Mouse (Mus musculus) E14TG2a.4 (cell line): ENCODE results near the gene Ndufa7.

Experiments used
- CTCF ChIP-seq: conservative IDR thresholded peaks from 2 replicates; pipeline ENCODE4 v1.5.1; 2014; ENCODE audit warnings: low read length
- NANOG ChIP-seq: IDR thresholded peaks from 2 replicates; pipeline ENCODE4 v1.6.1; 2014; ENCODE audit warnings: borderline replicate concordance, low read length, mixed read lengths

DNA sequence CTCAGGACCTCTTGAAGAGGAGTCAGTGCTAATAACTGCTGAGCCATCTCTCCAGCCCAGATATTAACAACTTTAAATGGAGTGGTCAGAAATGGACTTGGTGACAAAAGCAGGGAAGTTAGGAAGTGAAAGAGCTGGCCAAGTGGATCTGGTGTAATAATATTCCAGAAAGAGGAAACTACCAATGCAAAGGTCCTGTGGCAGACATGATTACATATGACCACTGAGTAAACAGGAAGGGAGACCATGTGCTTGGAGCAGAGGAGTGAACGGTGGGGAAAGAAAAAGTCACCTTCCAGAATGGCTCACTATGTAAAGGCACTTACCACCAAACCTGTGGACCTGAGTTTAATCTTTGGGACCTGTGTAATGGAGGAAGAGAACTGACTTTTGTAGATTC, 25.1 kb upstream of the Ndufa7 start:
- TF ChIP-seq CTCF (no peak), NANOG (no peak)
